Comparison of ENCODE assay signal across 9 mouse cellular contexts in the genomic region with DNA sequence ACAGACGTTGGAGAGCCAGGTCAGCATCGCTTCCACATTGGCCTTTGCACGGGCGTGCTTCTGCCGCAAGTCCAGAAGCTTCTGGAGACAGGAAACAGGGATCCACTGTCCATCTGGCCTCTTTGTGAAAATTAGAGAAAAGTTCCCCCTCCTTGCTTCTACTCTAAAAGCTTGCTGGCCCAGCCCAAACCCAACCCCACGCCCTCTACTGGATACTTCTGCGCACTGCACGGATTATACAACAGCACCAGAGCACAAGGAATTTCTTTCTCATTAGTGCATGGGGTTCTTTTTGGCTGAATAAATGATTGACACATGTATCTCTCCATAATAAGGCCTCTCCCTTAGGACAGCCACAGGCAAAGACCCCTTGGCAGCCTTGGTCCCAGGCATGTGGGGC. TPM values are rescaled to one million over a fixed set of nuclear protein-coding genes. Genes with fewer than 3 reads are reported as not detected.
DNase-seq lines count a peak whose midpoint lies in the region; ATAC-seq and TF ChIP-seq lines count a peak whose summit lies in the region.
"Had no signal": no experiment of that assay in that cellular context is flagged by ENCODE, and none has a peak within 500 bp of the region (broad histone marks: within the 10 kb centered on the region; RNA-seq: fewer than 3 reads in every experiment).

No protein-coding gene starts in this region.

- no peaks in the 10 kb centered on the region for H3K27me3 ChIP-seq in cerebellum, adult 2 months (ENCODE audit: control insufficient read depth, insufficient read depth, low read length)
- peaks cover 25% of the 10 kb centered on the region for H3K27me3 ChIP-seq in forebrain, embryonic 12.5 days

- peak; percentile 31 to 37 for DNase-seq in frontal cortex, postnatal 14 days (ENCODE audit: low spot score in 2 of 2)
- peak; percentile 32 to 40 for DNase-seq in right cerebral cortex, adult 2 months (ENCODE audit: low spot score in 2 of 2)
- no peak for DNase-seq in right cerebral cortex, postnatal 25 days
- DNase-seq in cerebellum, adult 2 months = peak; percentile 27 to 46
- DNase-seq in heart, adult 9 months (ENCODE audit: low spot score in 2 of 2) = peak; percentile 36 to 57
- DNase-seq in lung, adult 2 months = peak; percentile 27

- peaks cover 7% of the 10 kb centered on the region; the same call in 1 of the 2 replicates for H3K4me1 ChIP-seq in cerebellum, adult 2 months (ENCODE audit: control insufficient read depth, insufficient read depth, low read length)
- H3K4me1 ChIP-seq in lung, adult 2 months (ENCODE audit: control insufficient read depth, insufficient read depth, low read length) = peaks cover 6% of the 10 kb centered on the region; the same call in 1 of the 2 replicates
- peaks cover 15% of the 10 kb centered on the region for H3K4me1 ChIP-seq in forebrain, embryonic 12.5 days

- no peak overlapping the region for H3K27ac ChIP-seq in cerebellum, adult 2 months (ENCODE audit: insufficient read depth, low read length)
- H3K27ac ChIP-seq in forebrain, embryonic 12.5 days = no peak overlapping the region
- H3K27ac ChIP-seq: limb, embryonic 15.5 days had no signal

- no peak overlapping the region for H3K4me3 ChIP-seq in cerebellum, adult 2 months (replicated peaks; ENCODE audit: insufficient read depth, low read depth, low read length)
- H3K4me3 ChIP-seq in lung, adult 2 months (replicated peaks; ENCODE audit: extremely low read depth, low read depth, low read length) = no peak overlapping the region
- no peak overlapping the region for H3K4me3 ChIP-seq in forebrain, embryonic 12.5 days (replicated peaks)
- H3K4me3 ChIP-seq: limb, embryonic 15.5 days had no signal

- no peak for ATAC-seq in frontal cortex, adult (ENCODE audit: low TSS enrichment)
- no peak for ATAC-seq in forebrain, embryonic 12.5 days (ENCODE audit: low FRiP score)

- no peak for TF ChIP-seq POLR2A in cerebellum, adult 2 months (IDR thresholded peaks at IDR 0.05; ENCODE audit: borderline replicate concordance, insufficient read depth, low read length)
- TF ChIP-seq POLR2A in lung, adult 2 months (IDR thresholded peaks at IDR 0.05; ENCODE audit: borderline replicate concordance, extremely low read depth, low read depth, low read length) = no peak

- 42% methylated on average over 8 of the region's 8 CpGs for WGBS in cerebellum, adult 2 months
- 50% methylated on average over 8 of the region's 8 CpGs for WGBS in lung, adult 2 months
- 19% methylated on average over 8 of the region's 8 CpGs for WGBS in forebrain, embryonic 12.5 days

- H3K4me2 ChIP-seq in forebrain, embryonic 12.5 days = no peak overlapping the region
- H3K4me2 ChIP-seq: limb, embryonic 15.5 days had no signal

- TF ChIP-seq CTCF in cerebellum, adult 2 months (IDR thresholded peaks at IDR 0.05; ENCODE audit: borderline replicate concordance, insufficient read depth, low read depth, low read length) = peak; percentile 21; the same call in 1 of the 2 replicates
- TF ChIP-seq CTCF in lung, adult 2 months (IDR thresholded peaks at IDR 0.05; ENCODE audit: insufficient read depth, low read length) = no peak

- H3K9me3 ChIP-seq in forebrain, embryonic 12.5 days = no peaks in the 10 kb centered on the region
- H3K9me3 ChIP-seq: limb, embryonic 15.5 days had no signal

- no peak overlapping the region for H3K9ac ChIP-seq in forebrain, embryonic 12.5 days
- H3K9ac ChIP-seq: limb, embryonic 15.5 days had no signal

- no peaks in the 10 kb centered on the region for H3K36me3 ChIP-seq in forebrain, embryonic 12.5 days (replicated peaks)
- H3K36me3 ChIP-seq: limb, embryonic 15.5 days had no signal

RNA-seq across cellular contexts. Expression of a gene that starts 32.6 kb away (rescaled TPM):
- polyA plus RNA-seq in cerebellum, adult 2 months (2012; rRNA removed) = 6.6 and 8.4 TPM in 2 replicates
- 27.3 and 28.1 TPM in 2 replicates for polyA plus RNA-seq in lung, adult 2 months (2012; rRNA removed)
- polyA plus RNA-seq in forebrain, embryonic 12.5 days (2016; fragmentation: Nextera tagmentation; extraction: Ambion mirVana) = 0.55 and 0.82 TPM in 2 replicates
